Mouse (Mus musculus) limb, embryonic 10.5 days (tissue): ENCODE results near the gene Fjx1. TPM values are rescaled to one million over a fixed set of nuclear protein-coding genes. Genes with fewer than 3 reads are reported as not detected.

Source experiments
- DNase-seq: peaks from one replicate; pipeline ENCODE4 v3.0.0-alpha.2; 2017; ENCODE audit warnings: low spot score
- H3K27ac ChIP-seq: fragments of 300-500 bp; sonication (generic); 2 replicates; pipeline ENCODE4 v1.5.1; 2016; ENCODE audit warnings: mild to moderate bottlenecking
- H3K27me3 ChIP-seq: fragments of 300-500 bp; sonication (generic); 2 replicates; pipeline ENCODE4 v1.6.1; 2016; ENCODE audit warnings: low read depth, mild to moderate bottlenecking; ENCODE audit not compliant: poor library complexity, severe bottlenecking
- H3K36me3 ChIP-seq: fragments of 300-500 bp; sonication (generic); 2 replicates; pipeline ENCODE4 v1.6.1; 2016; ENCODE audit warnings: mild to moderate bottlenecking, moderate library complexity
- H3K4me1 ChIP-seq: fragments of 300-500 bp; sonication (generic); 2 replicates; pipeline ENCODE4 v1.6.1; 2016
- H3K4me3 ChIP-seq: fragments of 300-500 bp; sonication (generic); 2 replicates; pipeline ENCODE4 v1.5.1; 2016; ENCODE audit warnings: mild to moderate bottlenecking, moderate library complexity
- H3K9me3 ChIP-seq: fragments of 300-500 bp; sonication (generic); replicated peaks from 2 replicates; pipeline ENCODE4 v1.6.1; 2016; ENCODE audit warnings: mild to moderate bottlenecking
- WGBS: fragments of 180-500 bp; shearing (Covaris S2); methylation state at CpG from one replicate; pipeline ENCODE4 v1.1.7; 2016; 5-methylcytosine and 5-hydroxymethylcytosine counted together
- polyA plus RNA-seq: library from polyadenylated mRNA; unstranded; fragments of >200 nt; fragmentation: Nextera tagmentation; extraction: Ambion mirVana; gene quantifications from 2 replicates; pipeline ENCODE4 v1.2.1, GENCODE M21; 2016

The Fjx1 gene
- polyA plus RNA-seq, 1 experiment from 2014 or later, result 16.0 TPM

- H3K4me1 ChIP-seq, result peaks cover 19% of the 10 kb centered on the region
- H3K36me3 ChIP-seq, result no peaks in the 10 kb centered on the region
- DNase-seq, result no peak
- H3K4me3 ChIP-seq, result no peak overlapping the region
- 92% methylated on average over 3 of the region's 3 CpGs for WGBS
- no peaks in the 10 kb centered on the region for H3K9me3 ChIP-seq
- no peak overlapping the region for H3K27ac ChIP-seq
- H3K27me3 ChIP-seq, result no peaks in the 10 kb centered on the region
These were observed 42.6 kb downstream of the Fjx1 start for GRCm38 (mm10) chr2:102409741-102410140.

GRCm38 (mm10) chr2:102407363-102408184 is 44.7 kb downstream of the Fjx1 start, which contains the start of gene Trim44:
Trim44 (minus strand) TSS chr2:102407828.
- Histone ChIP-seq H3K36me3 (no peaks in the 10 kb centered on the region), H3K4me3 (peak within 1 kb of the TSS; percentile 12; the same call in 1 of the 2 replicates), H3K27me3 (no peaks in the 10 kb centered on the region), H3K4me1 (peaks cover 19% of the 10 kb centered on the region), H3K27ac (peak within 1 kb of the TSS; percentile 34; the same call in 1 of the 2 replicates), H3K9me3 (no peaks in the 10 kb centered on the region)
- WGBS, result 34% methylated on average over 14 of the region's 14 CpGs
- DNase-seq, result no peak

GRCm38 (mm10) chr2:102406324-102407304 is 45.7 kb downstream of the Fjx1 start:
- H3K27ac ChIP-seq, result no peak overlapping the region
- peaks cover 19% of the 10 kb centered on the region for H3K4me1 ChIP-seq
- no peak overlapping the region for H3K4me3 ChIP-seq
- DNase-seq, result no peak
- no peaks in the 10 kb centered on the region for H3K9me3 ChIP-seq
- WGBS, result 83% methylated on average over 4 of the region's 4 CpGs
- no peaks in the 10 kb centered on the region for H3K27me3 ChIP-seq
- no peaks in the 10 kb centered on the region for H3K36me3 ChIP-seq

GRCm38 (mm10) chr2:102403982-102404381 is 48.3 kb downstream of the Fjx1 start:
- Histone ChIP-seq H3K4me1 (peaks cover 43% of the 10 kb centered on the region), H3K27ac (no peak overlapping the region), H3K27me3 (no peaks in the 10 kb centered on the region), H3K9me3 (no peaks in the 10 kb centered on the region), H3K36me3 (0 out of 2 replicates have a peak, but pooled peaks cover 2% of the 10 kb centered on the region), H3K4me3 (no peak overlapping the region)
- DNase-seq, result no peak
- 79% methylated on average over 5 of the region's 5 CpGs for WGBS

- Histone ChIP-seq H3K9me3 (no peaks in the 10 kb centered on the region), H3K27me3 (no peaks in the 10 kb centered on the region), H3K4me1 (peaks cover 40% of the 10 kb centered on the region), H3K27ac (no peak overlapping the region), H3K4me3 (no peak overlapping the region), H3K36me3 (0 out of 2 replicates have a peak, but pooled peaks cover 2% of the 10 kb centered on the region)
- no peak for DNase-seq
- WGBS, result 90% methylated on average over 4 of the region's 4 CpGs
These were observed 49.0 kb downstream of the Fjx1 start for GRCm38 (mm10) chr2:102403306-102403705.

GRCm38 (mm10) chr2:102401352-102401692 is 51.0 kb downstream of the Fjx1 start:
- no peak for DNase-seq
- WGBS, result 26% methylated on average over 6 of the region's 6 CpGs
- Histone ChIP-seq H3K36me3 (0 out of 2 replicates have a peak, but pooled peaks cover 2% of the 10 kb centered on the region), H3K4me3 (peak overlapping the region; percentile 79), H3K27me3 (no peaks in the 10 kb centered on the region), H3K4me1 (peaks cover 24% of the 10 kb centered on the region), H3K27ac (peak overlapping the region; percentile 98), H3K9me3 (no peaks in the 10 kb centered on the region)

- Histone ChIP-seq H3K4me1 (peaks cover 24% of the 10 kb centered on the region), H3K27me3 (no peaks in the 10 kb centered on the region), H3K9me3 (no peaks in the 10 kb centered on the region), H3K27ac (peak overlapping the region; percentile 98), H3K36me3 (0 out of 2 replicates have a peak, but pooled peaks cover 2% of the 10 kb centered on the region), H3K4me3 (peak overlapping the region; percentile 79)
- DNase-seq, result peak; percentile 82
- WGBS, result 2% methylated on average over 93 of the region's 94 CpGs
These were observed 51.5 kb downstream of the Fjx1 start for GRCm38 (mm10) chr2:102400605-102401351.

GRCm38 (mm10) chr2:102399864-102400604 is 52.3 kb downstream of the Fjx1 start:
- Histone ChIP-seq H3K4me1 (peaks cover 24% of the 10 kb centered on the region), H3K9me3 (no peaks in the 10 kb centered on the region), H3K4me3 (peak overlapping the region; percentile 79), H3K27ac (peak overlapping the region; percentile 98), H3K27me3 (no peaks in the 10 kb centered on the region), H3K36me3 (0 out of 2 replicates have a peak, but pooled peaks cover 4% of the 10 kb centered on the region)
- no peak for DNase-seq
- 39% methylated on average over 48 of the region's 48 CpGs for WGBS

Other genes starting within 250 kb of the Fjx1 start
- gene Trim44, start 44.7 kb downstream of the Fjx1 start, polyA plus RNA-seq, result 26.3 and 30.3 TPM in 2 replicates
- 0.31 and 1.7 TPM in 2 replicates for gene Pamr1, start 97.5 kb upstream of the Fjx1 start, polyA plus RNA-seq
- gene Slc1a2, start 206.2 kb upstream of the Fjx1 start, polyA plus RNA-seq, result 0.09 and 0.38 TPM in 2 replicates